Mouse (Mus musculus) testis, adult 2 months (tissue): ENCODE data around the gene Sec23a.

Source experiments
- CTCF ChIP-seq: fragments of 200-500 bp; IDR thresholded peaks from 2 replicates; pipeline ENCODE4 v1.5.1; 2012; ENCODE audit warnings: low read depth, mild to moderate bottlenecking, inconsistent platforms, low read length, moderate library complexity; ENCODE audit not compliant: control insufficient read depth, insufficient read depth, insufficient replicate concordance
- POLR2A ChIP-seq: fragments of 200-500 bp; IDR thresholded peaks from 2 replicates; pipeline ENCODE4 v1.6.1; 2012; ENCODE audit warnings: low read depth, mild to moderate bottlenecking, inconsistent platforms, low read length, moderate library complexity; ENCODE audit not compliant: control insufficient read depth

- TF ChIP-seq CTCF, result no peak
- TF ChIP-seq POLR2A, result peak; percentile 91
Measured at GRCm38 (mm10) chr12:59013234-59013633, 1.4 kb upstream of the Sec23a start, which contains the start of gene Gemin2.
